Mouse (Mus musculus) heart, embryonic 11.5 days (tissue): ENCODE results near the gene Fam84b. TPM values are rescaled to one million over a fixed set of nuclear protein-coding genes. Genes with fewer than 3 reads are reported as not detected.
"Not testable (repeated sequence)": the region's sequence is repeated elsewhere in the genome, so short reads cannot be mapped to it uniquely, and the experiment has no call there.

ENCODE experiments used
- ATAC-seq: fragments of 200-750 bp; cut with Nextera tagmentation; replicated peaks from 2 replicates; pipeline ENCODE4 v1.8.0; 2017; ENCODE audit warnings: moderate library complexity; ENCODE audit not compliant: insufficient number of reproducible peaks, low FRiP score, low TSS enrichment
- H3K27ac ChIP-seq: fragments of 300-500 bp; sonication (generic); 2 replicates; pipeline ENCODE4 v1.5.1; 2014; ENCODE audit warnings: mild to moderate bottlenecking, low read depth, low read length
- H3K27me3 ChIP-seq: fragments of 300-500 bp; sonication (generic); 2 replicates; pipeline ENCODE4 v1.6.1; 2014; ENCODE audit warnings: mild to moderate bottlenecking, low read length, mixed read lengths; ENCODE audit not compliant: control insufficient read depth, insufficient read depth
- H3K36me3 ChIP-seq: fragments of 300-500 bp; sonication (generic); 2 replicates; pipeline ENCODE4 v1.6.1; 2014; ENCODE audit warnings: mild to moderate bottlenecking, low read length, moderate library complexity, mixed read lengths; ENCODE audit not compliant: control insufficient read depth, insufficient read depth
- H3K4me1 ChIP-seq: fragments of 300-500 bp; sonication (generic); 2 replicates; pipeline ENCODE4 v1.6.1; 2014; ENCODE audit warnings: low read length; ENCODE audit not compliant: control insufficient read depth, insufficient read depth
- H3K4me2 ChIP-seq: fragments of 300-500 bp; sonication (generic); 2 replicates; pipeline ENCODE4 v1.6.1; 2014; ENCODE audit warnings: mild to moderate bottlenecking, moderate library complexity
- H3K4me3 ChIP-seq: fragments of 300-500 bp; sonication (generic); 2 replicates; pipeline ENCODE4 v1.5.1; 2014; ENCODE audit warnings: low read depth, low read length
- H3K9ac ChIP-seq: fragments of 300-500 bp; sonication (generic); 2 replicates; pipeline ENCODE4 v1.6.1; 2014; ENCODE audit warnings: mild to moderate bottlenecking, low read depth, low read length, moderate library complexity
- H3K9me3 ChIP-seq: fragments of 300-500 bp; sonication (generic); replicated peaks from 2 replicates; pipeline ENCODE4 v1.6.1; 2016; ENCODE audit warnings: low read length; ENCODE audit not compliant: control insufficient read depth
- WGBS: fragments of 180-500 bp; shearing (Covaris S2); extraction: QIAGEN DNeasy Blood & Tissue Kit; methylation state at CpG from one replicate; pipeline ENCODE4 v1.1.7; 2014; ENCODE audit not compliant: insufficient replicate concordance; 5-methylcytosine and 5-hydroxymethylcytosine counted together
- polyA plus RNA-seq: library from polyadenylated mRNA; unstranded; fragments of >200 nt; fragmentation: Nextera tagmentation; extraction: Ambion mirVana; gene quantifications from 2 replicates; pipeline ENCODE4 v1.2.1, GENCODE M21; 2014

Fam84b gene
- polyA plus RNA-seq, 1 experiment from 2014 or later = 13.0 TPM

DNA sequence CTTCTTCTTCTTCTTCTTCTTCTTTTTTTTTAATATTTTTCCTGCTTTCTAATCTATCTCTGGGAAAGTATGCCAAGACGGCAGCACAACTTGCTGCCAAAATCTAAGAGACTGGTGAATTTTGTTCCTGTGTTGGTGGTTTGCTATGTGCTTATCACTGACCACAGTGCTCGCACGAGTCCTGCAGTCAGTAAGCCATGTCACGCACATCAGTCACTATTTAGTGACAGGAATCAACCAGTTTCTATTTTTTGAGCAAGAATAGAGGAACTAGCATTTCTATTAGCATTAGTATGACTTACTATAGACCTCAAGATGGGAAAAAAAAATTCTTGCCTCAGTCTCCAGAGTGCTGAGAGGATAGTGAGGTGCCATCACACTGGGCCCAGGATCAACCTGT is 573 bp upstream of the Fam84b start:
- 61% methylated on average over 4 of the region's 4 CpGs for WGBS
- Histone ChIP-seq H3K27me3 (no peaks in the 10 kb centered on the region), H3K36me3 (no peaks in the 10 kb centered on the region), H3K9ac (no peak overlapping the region), H3K4me3 (no peak overlapping the region), H3K4me1 (peaks cover 12% of the 10 kb centered on the region), H3K9me3 (no peaks in the 10 kb centered on the region), H3K27ac (0 out of 2 replicates have a peak overlapping the region, but pooled peaks have one; percentile 30), H3K4me2 (no peak overlapping the region)
- no peak for ATAC-seq

DNA sequence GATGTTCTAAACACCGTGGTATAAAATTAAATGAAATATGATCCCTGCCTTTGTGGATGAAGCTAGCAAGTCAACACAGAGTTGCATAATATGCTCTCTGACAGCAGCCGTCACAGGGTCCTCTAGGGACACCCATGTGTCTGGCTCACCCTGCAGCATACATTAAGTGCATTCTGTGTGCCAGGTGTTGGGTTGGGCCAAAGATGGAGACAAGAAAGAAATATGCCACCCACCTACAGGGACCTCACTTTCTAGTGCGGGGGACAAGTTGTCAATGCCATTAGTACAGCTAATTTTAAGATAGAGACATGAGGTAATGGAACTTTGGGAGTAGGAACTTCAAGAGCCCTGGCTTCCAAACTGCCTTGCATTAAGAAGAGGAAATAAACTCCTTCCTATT is 4.9 kb downstream of the Fam84b start:
- 76% methylated on average over 3 of the region's 3 CpGs for WGBS
- H3K27me3 ChIP-seq = no peaks in the 10 kb centered on the region
- H3K9ac ChIP-seq = no peak overlapping the region
- H3K27ac ChIP-seq = no peak overlapping the region
- H3K4me1 ChIP-seq = peaks cover 18% of the 10 kb centered on the region
- H3K9me3 ChIP-seq = no peaks in the 10 kb centered on the region
- H3K4me3 ChIP-seq = no peak overlapping the region
- H3K4me2 ChIP-seq = no peak overlapping the region
- H3K36me3 ChIP-seq = no peaks in the 10 kb centered on the region
- no peak for ATAC-seq

DNA sequence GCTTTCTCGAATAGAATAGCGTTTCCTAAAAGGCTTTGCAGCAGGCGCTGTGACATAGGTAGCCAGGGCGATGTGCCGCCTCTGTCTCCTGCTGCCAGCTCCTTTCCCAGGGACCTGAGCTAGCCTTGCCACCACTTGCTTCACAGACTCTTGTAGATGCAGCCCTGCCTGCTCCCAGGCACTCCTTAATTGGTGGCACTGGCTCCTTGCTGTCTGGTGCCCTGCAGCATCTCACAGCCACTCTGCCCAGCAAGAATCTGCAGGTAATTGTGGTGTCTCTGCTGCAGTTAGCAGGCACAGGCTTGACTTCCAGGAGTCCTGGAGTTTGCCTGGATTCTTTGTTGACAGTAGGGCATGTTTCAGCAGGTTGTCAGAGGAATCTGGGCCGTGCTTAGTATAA is 7.3 kb downstream of the Fam84b start:
- H3K9ac ChIP-seq = no peak overlapping the region

DNA sequence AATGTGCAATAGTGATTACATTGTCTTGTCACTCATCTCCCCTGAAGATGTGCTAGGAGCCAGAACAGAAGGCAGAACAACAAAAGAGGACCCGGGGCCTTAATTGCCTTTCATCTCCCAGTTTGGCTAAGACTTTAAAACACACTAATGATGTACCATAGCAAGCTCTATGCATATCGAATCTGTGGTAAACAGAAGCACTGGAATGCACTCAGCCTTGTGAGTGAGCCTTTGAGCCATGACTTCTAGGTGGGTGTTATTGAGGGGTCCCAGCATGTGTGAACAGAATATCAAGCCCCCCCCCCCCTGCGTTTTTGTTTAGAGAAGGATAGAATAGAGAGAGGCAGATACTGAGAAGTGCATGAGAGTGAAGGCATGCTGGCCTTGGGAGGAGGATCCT is 7.7 kb downstream of the Fam84b start:
- ATAC-seq = no peak
- Histone ChIP-seq H3K4me3 (no peak overlapping the region), H3K36me3 (no peaks in the 10 kb centered on the region), H3K4me1 (peaks cover 10% of the 10 kb centered on the region), H3K9me3 (no peaks in the 10 kb centered on the region), H3K27ac (no peak overlapping the region), H3K9ac (no peak overlapping the region), H3K27me3 (no peaks in the 10 kb centered on the region), H3K4me2 (no peak overlapping the region; the same call in 1 of the 2 replicates)
- WGBS = 26% methylated on average over 3 of the region's 3 CpGs

More for the DNA sequence above, 7.3 kb downstream of the Fam84b start:
- no peak overlapping the region for H3K27ac ChIP-seq
- no peaks in the 10 kb centered on the region for H3K9me3 ChIP-seq
- H3K4me1 ChIP-seq = peaks cover 10% of the 10 kb centered on the region
- H3K36me3 ChIP-seq = no peaks in the 10 kb centered on the region
- H3K4me2 ChIP-seq = no peak overlapping the region; the same call in 1 of the 2 replicates
- ATAC-seq = no peak
- WGBS = 37% methylated on average over 6 of the region's 6 CpGs
- H3K4me3 ChIP-seq = no peak overlapping the region
- no peaks in the 10 kb centered on the region for H3K27me3 ChIP-seq

DNA sequence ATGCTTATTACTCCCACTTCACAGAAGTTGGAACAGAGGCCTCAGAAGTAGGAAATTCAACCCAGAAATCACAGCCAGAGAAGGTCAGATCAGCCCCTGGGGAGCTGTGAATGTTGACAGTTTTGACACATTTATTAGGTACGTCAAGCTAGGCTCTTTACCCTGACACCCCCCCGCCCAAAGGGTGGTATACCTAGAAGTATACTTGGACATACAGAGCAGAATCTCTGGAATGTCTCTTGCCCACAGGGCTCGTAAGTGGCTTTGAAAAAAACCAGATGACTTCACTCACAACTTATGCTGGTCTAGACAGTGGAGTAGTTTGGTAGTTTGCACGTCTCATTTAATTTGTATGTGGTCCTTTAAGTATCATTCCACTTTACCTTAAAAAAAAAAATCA is 11.8 kb downstream of the Fam84b start:
- Histone ChIP-seq H3K4me1 (peaks cover 9% of the 10 kb centered on the region; the same call in 1 of the 2 replicates), H3K27ac (no peak overlapping the region), H3K9me3 (no peaks in the 10 kb centered on the region), H3K36me3 (no peaks in the 10 kb centered on the region), H3K4me2 (no peak overlapping the region), H3K9ac (no peak overlapping the region), H3K27me3 (no peaks in the 10 kb centered on the region), H3K4me3 (no peak overlapping the region)
- ATAC-seq = 0 out of 2 replicates have a peak, but pooled peaks have one; percentile 61
- 25% methylated on average over 4 of the region's 4 CpGs for WGBS

DNA sequence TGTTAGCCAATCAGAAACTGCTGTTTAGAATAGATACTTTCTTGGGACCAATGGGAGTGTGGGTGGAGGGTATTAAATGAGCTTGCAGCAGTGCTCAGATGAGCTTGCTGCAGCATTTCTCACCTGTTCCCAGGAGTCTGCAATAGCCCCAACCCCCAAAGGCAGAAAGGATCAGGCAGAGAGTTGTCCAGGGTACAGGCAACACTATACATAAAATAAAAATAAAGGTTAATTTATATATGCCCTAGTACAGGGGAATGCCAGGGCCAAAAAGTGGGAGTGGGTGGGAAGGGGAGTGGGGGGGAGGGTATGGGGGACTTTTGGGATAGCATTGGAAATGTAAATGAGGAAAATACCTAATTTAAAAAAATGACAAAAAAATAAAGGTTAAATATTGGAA is 12.3 kb downstream of the Fam84b start:
- H3K9me3 ChIP-seq, H3K27me3 ChIP-seq, H3K27ac ChIP-seq, H3K4me2 ChIP-seq, H3K4me1 ChIP-seq, H3K4me3 ChIP-seq, H3K9ac ChIP-seq, ATAC-seq, H3K36me3 ChIP-seq: not testable (repeated sequence)

DNA sequence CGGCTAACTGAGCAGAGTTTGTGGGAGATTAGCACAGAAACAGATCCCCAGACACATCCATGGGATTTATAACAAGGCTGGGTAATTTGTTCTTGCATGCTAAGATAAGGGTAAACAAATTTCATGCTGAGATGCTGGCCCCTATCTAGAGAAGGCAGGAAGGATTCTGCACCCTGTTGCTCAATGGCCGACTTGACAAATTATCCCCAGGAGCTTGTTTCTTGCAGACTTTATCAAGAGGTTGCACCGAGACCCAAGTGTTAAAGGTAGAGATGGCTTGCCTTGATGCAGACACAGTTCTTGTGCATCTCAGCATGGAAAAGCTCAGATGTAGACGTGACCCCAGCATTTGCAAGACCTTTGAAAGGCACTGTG is 13.3 kb downstream of the Fam84b start:
- no peaks in the 10 kb centered on the region for H3K9me3 ChIP-seq
- no peak overlapping the region for H3K4me3 ChIP-seq
- no peaks in the 10 kb centered on the region for H3K27me3 ChIP-seq
- H3K9ac ChIP-seq = no peak overlapping the region
- WGBS = 26% methylated on average over 4 of the region's 4 CpGs
- 0 out of 2 replicates have a peak, but pooled peaks cover 2% of the 10 kb centered on the region for H3K4me1 ChIP-seq
- ATAC-seq = no peak
- no peak overlapping the region for H3K4me2 ChIP-seq
- H3K27ac ChIP-seq = no peak overlapping the region
- no peaks in the 10 kb centered on the region for H3K36me3 ChIP-seq

DNA sequence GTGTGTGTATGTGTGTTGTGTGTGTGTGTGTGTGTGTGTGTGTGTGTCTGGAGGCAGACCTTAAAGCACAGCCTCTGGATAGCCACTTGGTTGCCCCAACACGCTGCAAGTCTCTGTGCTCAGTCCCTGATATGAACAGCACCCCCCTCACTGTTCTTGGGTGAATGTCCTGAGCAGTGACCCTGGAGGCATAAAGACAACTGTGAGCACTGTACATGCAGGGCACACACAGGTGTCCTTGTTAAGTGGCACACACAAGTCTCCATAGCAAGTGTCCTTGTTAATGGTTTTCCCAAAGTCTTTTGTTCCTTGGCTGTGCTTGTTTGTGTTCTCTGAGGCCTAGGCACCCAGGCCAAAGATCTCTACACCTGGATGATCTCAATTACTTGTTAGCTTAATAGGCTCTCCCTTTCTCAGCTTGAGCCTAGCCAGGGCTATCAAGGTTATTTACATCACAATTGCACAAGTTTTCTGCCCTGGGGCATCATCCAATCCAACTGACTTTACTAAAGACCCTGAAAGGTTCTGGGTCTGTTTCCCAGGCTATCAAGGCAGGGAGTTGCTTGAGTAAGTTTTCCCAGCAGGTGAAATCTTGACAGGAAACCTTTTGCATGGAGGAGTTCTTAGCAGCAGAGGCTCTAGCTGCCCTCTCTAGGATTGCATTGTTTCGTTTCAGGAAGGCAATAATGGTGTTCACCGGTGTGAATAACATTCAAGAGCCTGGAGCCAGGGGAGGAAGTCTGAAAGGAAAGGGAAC is 13.9 kb downstream of the Fam84b start:
- no peaks in the 10 kb centered on the region for H3K36me3 ChIP-seq
- no peaks in the 10 kb centered on the region for H3K9me3 ChIP-seq
- H3K4me3 ChIP-seq = no peak overlapping the region
- no peak overlapping the region for H3K27ac ChIP-seq
- H3K4me2 ChIP-seq = no peak overlapping the region
- WGBS = 28% methylated on average over 3 of the region's 3 CpGs
- H3K27me3 ChIP-seq = no peaks in the 10 kb centered on the region
- 0 out of 2 replicates have a peak, but pooled peaks cover 2% of the 10 kb centered on the region for H3K4me1 ChIP-seq
- ATAC-seq = no peak
- no peak overlapping the region for H3K9ac ChIP-seq

DNA sequence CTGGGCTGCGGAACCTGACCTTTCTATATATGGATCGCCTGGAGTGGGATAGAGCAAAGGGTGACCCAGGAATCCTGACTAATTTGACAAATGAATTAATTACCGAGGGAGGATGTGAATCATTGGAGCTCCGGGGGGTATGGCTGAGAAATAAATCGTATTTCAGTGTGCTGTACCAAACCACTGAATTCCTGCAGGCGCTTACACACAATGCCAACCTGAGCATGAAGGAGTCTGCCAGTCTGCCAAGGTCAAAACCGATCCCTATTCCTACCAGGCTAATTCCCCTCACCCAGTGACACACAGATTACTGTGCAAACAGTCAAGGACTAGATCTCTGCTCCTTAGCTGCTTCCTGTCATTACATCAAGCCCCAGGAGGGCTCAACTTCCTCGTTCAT is 15.4 kb downstream of the Fam84b start:
- ATAC-seq = no peak
- WGBS = 62% methylated on average over 8 of the region's 8 CpGs
- no peak overlapping the region for H3K9ac ChIP-seq
- H3K9me3 ChIP-seq = no peaks in the 10 kb centered on the region
- H3K4me3 ChIP-seq = no peak overlapping the region
- H3K27me3 ChIP-seq = no peaks in the 10 kb centered on the region
- H3K4me2 ChIP-seq = no peak overlapping the region
- H3K36me3 ChIP-seq = no peaks in the 10 kb centered on the region
- H3K27ac ChIP-seq = no peak overlapping the region
- peaks cover 9% of the 10 kb centered on the region; the same call in 1 of the 2 replicates for H3K4me1 ChIP-seq
